Mouse (Mus musculus) layer of hippocampus, adult 11-12 months (tissue): ENCODE data around the gene Rmi1.
"Not testable (repeated sequence)": the region's sequence is repeated elsewhere in the genome, so short reads cannot be mapped to it uniquely, and the experiment has no call there.

ENCODE experiments used
- DNase-seq: peaks from one replicate; pipeline ENCODE4 v3.0.0; 2022; ENCODE audit warnings: low spot score

Gene Rmi1

GRCm38 (mm10) chr13:58402003-58402743, at the start of gene Rmi1:
Gene Rmi1, plus strand, starts transcription at chr13:58402248.
- peak; percentile 96 for DNase-seq

GRCm38 (mm10) chr13:58352996-58353395, 49.1 kb upstream of the Rmi1 start:
- DNase-seq: no peak

DNA sequence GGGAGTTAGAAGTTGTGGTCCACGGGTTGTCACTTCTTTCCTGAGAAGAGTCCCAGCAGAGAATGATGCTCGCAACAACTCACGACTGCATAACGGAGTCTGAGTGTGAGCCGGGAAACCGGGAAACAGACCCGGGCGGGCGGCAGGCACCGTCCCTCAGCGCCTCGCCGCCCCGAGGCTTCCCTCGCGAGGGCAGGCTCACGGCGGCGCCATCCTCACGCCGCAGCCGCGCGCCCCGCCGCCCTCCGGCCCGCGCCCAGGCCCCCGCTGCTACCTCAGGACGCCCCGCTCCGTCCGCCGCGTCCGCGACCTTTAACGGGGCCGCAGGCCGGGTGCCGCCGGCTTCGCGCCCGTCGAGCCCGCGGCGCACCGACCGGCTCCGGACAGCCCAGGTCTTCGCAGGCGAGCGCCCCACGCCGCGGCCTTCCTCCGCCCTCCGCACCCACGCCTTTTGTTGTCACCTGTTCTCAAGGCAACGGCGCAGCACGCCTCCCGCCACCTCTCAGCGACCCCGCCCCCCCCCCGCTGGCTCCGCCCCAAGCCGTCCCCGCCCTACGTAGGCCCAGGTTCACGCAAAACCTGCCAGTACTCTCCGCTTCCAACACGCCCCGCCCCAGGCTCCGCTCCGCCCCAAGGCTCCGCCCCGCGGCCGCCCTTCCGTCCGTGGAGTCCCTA, 43.3 kb upstream of the Rmi1 start, which contains the start of gene Kif27:
Kif27 (minus strand) TSS at position 494 of the 675 bp plus-strand sequence.
- DNase-seq: peak; percentile 57

DNA sequence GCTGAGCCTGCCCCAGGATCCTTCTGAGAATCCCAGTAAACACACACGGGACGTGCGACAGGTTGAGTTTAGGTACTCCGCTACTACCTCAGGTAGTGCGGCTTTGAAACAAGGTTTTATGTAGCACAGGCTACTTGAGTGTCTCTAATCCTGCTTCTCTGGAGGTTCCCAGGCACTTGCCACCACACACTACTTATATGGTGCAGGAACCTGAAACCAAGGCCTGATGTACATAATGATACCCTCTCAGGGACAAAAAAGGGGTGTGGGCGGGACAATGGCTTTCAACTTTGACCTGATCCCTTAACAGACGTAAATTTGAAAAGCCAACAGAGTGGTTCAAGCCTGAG, 42.8 kb upstream of the Rmi1 start:
- DNase-seq: no peak

DNA sequence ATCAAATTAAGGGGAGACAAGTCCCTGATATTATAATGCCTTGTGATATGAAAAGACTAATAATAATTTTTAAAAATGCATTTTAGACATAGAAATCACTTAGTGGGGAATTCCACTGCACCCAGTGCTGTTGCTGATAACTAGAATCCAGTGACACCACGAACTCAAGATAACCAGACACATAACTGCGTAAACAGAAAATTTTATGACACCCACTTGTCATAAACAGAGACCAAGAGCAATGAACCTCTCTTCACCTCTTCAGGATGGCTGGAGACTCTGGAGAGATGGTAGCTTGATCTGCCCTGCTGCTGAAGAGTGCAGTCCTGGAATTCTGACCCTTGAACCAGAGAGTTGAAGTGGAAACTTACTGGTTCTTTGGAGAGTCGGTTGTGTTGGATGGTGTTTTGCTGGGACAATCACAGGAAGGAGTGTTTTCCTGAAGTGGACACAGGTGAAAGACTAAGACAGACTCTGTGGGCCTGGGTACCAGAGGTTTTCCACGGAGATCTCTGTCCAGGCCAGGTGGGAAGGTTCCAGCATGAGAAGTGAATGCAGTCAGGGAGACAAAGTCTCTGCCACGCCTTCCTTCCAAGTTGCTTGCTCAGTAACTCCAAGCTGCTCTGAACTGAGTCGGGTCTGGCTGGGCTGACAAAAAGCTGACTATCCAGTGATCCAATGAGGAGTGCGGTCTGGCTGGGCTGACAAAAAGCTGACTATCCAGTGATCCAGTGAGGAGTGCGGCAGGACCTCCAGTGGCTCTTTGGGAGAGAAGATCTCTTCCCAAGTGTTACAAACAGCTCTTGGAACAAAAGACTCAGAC, 37.5 kb upstream of the Rmi1 start:
- no peak for DNase-seq

DNA sequence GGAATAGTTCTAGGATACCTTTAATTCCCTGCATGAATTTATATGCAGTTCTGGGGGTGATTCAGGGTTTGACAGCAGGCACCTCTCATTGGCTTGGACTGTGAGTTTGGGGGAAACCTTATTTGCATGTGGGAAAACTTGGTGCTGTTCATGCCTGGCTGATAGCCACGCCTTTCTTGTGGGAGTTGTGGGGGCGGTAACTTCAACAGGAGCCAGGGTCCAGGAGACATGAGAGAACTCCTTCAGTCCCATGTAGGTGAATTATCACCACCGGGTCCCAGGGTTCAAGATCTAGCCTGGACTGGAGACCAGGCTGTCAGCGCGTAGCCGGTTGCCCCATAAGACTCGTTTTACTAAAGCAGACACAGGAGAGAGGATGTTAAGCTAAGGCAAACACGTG, 36.9 kb upstream of the Rmi1 start:
- not testable (repeated sequence) for DNase-seq

- no peak for DNase-seq
These were observed 35.7 kb upstream of the Rmi1 start for GRCm38 (mm10) chr13:58366373-58366772.

- no peak for DNase-seq
These were observed 34.4 kb upstream of the Rmi1 start for GRCm38 (mm10) chr13:58367641-58368040.

DNA sequence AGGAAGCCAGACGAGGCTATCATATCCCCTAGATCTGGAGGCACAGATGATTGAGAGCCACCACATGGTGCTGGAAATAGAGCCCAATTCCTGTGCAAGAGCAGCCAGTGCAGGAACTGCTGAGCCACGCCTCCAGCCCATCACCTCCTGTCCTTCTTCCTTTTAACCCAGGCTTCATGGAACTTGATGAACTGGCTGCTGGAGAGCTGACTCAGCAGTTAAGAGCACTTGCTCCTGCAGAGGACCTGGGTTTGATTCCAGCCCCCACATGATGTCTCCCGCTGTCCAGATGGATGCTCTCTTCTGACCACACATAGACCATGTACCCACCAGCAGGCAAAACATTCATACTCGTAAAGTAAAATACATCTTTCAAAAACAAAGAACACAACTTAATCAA, 33.2 kb upstream of the Rmi1 start:
- DNase-seq: no peak

- no peak for DNase-seq
These were observed 29.5 kb upstream of the Rmi1 start for GRCm38 (mm10) chr13:58372278-58373152.

GRCm38 (mm10) chr13:58373153-58373470, 28.9 kb upstream of the Rmi1 start:
- DNase-seq: no peak

- DNase-seq: no peak
These were observed 17.7 kb upstream of the Rmi1 start for GRCm38 (mm10) chr13:58384371-58384770.

- peak; percentile 50 for DNase-seq
These were observed 17.1 kb upstream of the Rmi1 start, which contains the start of gene 2210016F16Rik for GRCm38 (mm10) chr13:58384779-58385546. Gene 2210016F16Rik, minus strand, starts transcription at chr13:58385225.

DNA sequence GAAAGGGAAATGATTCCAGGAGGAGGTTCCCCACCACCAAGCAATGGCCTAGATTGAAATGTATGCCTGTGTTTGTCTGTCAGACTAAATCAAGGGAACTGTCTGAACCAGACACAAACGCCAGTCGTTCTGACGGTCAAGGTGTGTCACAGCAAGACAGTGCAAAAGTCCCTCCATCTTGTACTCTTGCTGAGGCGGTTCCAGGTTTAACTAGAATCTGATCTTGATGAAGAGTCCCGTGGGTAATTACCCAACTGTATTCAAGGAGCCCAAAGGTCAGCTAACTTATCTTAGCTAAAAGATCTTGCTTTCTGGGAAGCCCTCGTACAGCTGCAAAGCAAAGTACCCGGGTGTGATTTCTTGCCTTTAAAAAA, 16.5 kb upstream of the Rmi1 start:
- no peak for DNase-seq

GRCm38 (mm10) chr13:58387948-58388347, 14.1 kb upstream of the Rmi1 start:
- peak; percentile 75 for DNase-seq

DNA sequence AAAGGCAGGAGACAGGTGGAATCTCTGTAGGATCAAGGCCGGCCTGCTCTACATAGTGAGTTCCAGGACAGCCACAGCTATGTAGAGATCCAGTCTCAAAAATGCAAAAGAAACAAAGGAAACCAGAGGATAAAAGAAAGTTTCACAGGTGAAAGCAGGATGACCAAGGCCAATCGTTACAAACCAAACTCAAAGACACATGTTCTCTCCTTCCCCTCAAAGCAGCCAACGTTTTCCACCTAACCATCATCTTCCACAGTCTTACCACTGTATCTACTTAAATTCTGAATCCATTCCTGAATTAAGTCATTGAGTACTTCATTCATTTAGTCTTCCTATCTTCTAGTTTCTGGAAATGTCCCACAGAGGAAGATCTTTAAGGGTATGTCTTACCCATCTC, 13.7 kb upstream of the Rmi1 start:
- DNase-seq: no peak

DNA sequence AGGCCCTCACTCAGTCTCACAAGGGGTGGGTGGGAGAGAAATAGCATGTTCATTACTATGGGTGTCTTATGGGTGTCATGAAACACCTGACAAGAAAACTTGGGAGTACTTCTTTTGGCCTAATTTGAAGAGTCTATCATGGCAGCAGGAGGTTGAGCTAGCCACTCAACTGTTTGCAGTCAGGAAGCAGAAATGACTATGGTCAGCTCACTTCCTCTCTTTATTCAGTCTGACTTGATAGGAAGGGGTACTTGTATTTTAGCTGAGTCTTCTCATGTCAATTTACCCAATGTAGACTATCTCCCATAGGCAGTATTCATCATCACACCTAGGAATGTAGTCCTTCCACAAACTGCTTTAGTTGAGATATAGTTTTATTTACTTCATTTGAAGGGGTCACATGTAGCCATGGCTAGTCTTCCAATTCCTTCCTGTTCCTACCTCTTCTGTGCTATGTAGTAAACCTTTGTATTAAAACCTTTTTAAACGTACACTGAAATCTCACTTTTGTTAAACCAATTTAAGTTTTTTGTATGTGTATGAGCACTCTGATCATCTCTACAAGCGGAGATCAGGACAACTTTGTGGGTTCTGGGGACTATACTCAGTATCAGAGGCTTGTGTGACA, 12.6 kb upstream of the Rmi1 start:
- no peak for DNase-seq

GRCm38 (mm10) chr13:58394392-58394791, 7.7 kb upstream of the Rmi1 start:
- DNase-seq: not testable (repeated sequence)

DNA sequence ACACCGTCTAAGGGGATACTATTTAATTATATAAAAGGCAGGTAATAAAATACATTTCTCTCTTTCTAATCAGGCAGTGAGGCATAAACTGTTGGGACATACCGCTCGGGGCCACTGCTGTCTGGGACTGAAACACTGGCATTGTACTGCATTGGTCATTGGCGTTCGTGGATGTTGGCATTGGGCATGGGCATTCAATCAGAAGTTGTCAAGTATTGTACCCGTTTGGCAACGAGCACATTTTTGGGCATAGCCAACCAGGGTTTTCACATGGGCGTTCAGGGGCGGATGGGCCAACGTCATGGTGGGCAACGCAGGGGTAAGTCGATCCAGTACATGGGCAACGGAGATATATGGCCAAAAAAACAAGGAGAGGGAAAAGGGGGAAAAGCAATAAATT, 4.4 kb upstream of the Rmi1 start:
- DNase-seq: no peak

- no peak for DNase-seq
These were observed 1.5 kb upstream of the Rmi1 start for GRCm38 (mm10) chr13:58400576-58400975.
